Mouse (Mus musculus) liver (tissue): ENCODE data around the gene Wdr18.

Experiments
- DNase-seq: peaks from one replicate; pipeline ENCODE4 v3.0.0-alpha.2; 2020; ENCODE audit warnings: mixed read lengths

Wdr18 gene

DNA sequence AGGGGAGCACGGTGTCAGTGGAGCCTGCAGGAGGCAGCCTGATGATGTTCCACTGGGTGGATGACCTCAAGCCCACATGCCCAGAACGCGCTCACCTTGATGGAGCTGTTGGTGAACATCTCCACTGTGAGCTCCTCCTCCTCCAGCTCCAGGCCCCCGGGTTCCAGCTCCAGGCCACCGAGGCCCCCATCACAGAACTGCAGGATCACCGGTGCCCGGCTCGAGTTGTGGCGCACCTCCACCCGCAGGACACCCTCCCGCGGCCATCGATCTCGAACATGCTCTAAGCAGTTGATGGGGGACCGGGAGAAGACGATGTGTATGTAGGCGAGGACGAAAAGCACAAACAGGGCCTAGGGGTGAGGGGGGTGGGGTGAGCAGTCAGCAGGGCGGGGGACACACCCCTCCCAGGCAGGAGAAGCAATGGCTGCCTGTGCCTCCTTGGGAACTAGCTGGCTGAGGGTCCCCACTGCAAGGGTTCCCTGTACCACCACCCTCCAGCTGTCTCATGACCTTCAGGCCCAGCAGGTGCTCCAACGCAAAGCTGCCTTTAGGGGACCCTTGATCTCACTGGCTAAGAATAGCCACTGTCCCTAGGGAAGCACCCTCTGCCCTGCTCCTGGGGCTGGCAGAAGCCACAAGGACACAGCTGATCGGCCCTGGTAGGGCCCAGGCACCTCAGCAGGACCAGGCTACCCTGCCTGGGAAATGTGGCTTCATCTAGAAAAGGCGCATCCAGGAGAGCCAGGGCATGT is 19.6 kb downstream of the Wdr18 start:
- no peak for DNase-seq

- DNase-seq: no peak
These were observed 23.3 kb downstream of the Wdr18 start for GRCm38 (mm10) chr10:79983205-79983604.

- peak; percentile 84 for DNase-seq
These were observed 23.7 kb downstream of the Wdr18 start for GRCm38 (mm10) chr10:79983670-79984069.

DNA sequence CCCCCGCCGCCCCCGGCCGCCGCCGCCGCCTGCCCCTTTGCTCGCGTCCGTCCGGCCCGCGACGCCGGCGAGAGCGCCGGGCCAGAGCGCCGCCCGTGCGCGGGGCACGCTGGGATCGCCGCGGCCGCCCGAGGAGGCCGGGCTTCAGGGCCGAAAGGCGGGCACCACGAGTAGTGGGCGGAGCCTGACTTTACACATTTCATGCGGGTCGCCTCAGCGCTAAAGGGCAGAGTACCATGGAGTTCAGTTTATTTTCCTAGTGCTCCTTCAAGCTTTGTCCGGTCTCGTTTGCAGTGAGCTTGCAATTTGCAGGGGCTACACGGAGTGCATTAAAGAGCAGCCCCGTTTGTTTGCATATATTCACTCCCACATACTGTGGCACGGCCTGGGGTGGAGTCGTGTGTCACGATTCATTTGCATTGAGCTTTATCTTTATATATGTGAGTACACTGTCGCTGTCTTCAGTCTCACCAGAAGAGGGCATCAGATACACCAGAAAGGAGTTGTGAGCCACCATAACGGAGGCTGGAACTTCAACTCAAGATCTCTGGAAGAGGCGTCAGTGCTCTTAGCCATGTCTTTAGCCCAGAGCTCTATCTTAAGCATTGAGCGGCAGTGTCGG is 24.4 kb downstream of the Wdr18 start, which contains the start of gene Tmem259:
Gene Tmem259 (minus strand): TSS at position 136 of the 622 bp plus-strand sequence.
- DNase-seq: peak; percentile 92

DNA sequence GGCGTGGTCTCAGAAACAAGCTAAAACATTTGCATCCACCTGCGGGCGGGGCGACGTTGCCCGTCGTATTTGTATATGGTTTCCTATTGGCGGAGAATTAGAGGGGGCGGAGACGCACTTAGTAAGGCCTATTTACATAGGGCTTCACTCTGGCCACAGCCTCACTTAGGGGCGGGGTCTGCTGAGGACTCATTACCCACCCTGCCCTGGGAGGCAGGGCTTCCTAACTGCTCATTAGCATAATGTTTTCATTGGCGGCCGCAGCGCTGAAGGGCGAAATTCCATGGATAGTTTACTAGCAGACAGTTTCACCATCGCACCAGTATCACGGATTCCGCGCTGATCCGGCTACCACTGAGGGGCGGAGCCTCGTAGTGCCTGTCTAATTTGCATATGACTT is 24.9 kb downstream of the Wdr18 start:
- DNase-seq: peak; percentile 98

- DNase-seq: peak; percentile 88
These were observed 25.6 kb downstream of the Wdr18 start for GRCm38 (mm10) chr10:79985334-79986231.

GRCm38 (mm10) chr10:79986232-79986878 is 26.4 kb downstream of the Wdr18 start:
- DNase-seq: peak; percentile 81

DNA sequence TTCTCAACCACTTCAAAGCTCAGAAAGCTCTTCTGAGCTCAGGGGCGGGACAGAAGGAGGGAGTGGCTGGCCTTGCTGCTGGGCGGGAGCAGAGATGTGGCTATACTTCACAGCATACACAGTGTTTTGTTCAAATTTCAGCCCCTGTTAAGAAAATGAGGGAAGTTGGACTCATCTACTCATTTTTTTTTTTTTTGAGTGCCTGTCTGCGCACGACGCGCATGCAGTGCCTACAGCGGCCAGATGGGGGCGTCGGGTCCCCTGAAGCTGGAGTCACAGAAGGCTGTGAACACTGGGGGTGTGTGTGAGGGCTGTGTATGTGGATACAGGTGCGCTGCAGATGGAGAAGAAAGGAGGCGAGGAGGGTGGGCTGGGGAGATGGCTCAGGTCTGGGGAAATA is 27.0 kb downstream of the Wdr18 start:
- peak; percentile 85 for DNase-seq

GRCm38 (mm10) chr10:79987771-79988505 is 28.0 kb downstream of the Wdr18 start:
- DNase-seq: no peak

DNA sequence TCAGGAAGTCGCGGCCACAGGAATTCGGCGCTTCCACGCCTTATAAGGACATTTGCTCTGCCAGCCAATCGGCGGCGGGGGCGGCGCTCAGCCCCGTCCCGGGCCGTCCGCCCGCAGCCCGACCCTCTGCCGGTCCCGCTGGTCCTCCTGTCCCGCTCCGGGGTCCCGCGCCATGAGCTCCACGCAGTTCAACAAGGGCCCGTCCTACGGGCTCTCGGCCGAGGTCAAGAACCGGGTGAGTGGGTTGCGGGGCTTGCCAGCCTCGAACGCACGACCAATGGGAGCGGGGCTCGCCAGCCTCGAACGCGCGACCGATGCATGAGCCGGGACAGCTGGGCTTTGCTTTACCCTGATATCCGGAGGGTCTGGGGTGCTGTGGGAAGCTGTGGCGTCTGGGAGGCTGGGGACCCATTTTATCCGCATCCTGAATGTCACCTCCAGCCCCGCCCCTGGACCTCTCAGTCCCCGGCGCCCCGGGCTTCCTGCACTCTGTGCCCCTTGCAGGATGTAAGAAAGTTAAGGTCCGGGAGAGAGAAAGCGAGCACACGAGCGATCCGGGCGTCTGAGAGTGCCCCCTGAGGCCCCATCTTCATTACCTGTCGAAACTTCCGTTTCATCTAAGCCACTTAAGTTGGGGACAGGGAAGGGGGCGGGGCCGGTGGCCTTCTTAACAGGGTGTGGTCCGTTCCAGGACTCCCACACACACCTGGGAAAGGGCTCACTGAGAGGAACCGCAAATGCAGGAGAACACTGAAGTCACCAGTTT is 28.7 kb downstream of the Wdr18 start, which contains the start of gene Cnn2:
Gene Cnn2 (plus strand): TSS at position 79 of the 766 bp plus-strand sequence.
- DNase-seq: peak; percentile 71

DNA sequence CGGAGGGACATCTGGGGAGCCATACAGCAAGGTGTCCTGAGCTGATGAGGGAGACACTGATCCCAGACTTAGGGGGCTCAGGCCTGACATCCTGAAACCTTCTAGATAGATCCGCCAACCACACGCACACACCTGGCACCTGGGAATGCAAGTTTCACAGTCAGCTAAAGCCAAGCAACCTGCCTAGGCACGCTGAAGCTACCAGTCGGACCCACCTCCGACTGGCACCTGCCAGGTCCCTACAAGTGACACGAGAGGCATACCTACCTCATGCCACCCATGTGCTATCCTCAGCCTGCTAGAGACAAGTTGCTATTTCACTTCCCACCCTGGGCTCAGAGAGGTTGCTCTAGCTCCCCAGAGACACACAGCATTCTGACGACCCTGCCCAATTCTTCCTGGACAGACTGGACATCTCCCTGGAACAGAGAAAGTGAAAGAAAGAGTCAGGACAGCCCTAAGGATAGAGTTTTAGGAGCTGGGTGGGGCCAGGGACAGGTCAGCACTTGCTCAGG is 29.4 kb downstream of the Wdr18 start:
- DNase-seq: no peak

DNA sequence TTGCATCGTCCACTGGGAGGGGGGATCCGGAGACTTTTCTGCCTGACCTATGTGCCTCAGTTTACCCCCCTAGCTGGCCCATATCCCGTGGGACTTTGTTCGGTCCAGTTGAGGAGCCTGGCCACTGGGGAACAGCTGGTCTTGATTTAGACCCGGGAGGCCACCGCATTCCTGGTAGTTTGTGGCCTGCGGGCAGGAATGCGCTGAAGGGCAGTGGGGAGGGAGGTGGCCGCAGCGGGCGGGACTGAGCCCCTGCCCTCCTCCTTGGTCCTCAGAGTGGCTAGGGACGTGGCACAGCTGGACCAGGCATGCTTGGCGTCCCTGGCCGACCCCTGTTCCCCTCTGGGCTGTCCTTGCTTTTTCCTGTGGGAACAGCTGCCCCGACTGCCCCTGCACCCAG is 29.9 kb downstream of the Wdr18 start:
- no peak for DNase-seq

DNA sequence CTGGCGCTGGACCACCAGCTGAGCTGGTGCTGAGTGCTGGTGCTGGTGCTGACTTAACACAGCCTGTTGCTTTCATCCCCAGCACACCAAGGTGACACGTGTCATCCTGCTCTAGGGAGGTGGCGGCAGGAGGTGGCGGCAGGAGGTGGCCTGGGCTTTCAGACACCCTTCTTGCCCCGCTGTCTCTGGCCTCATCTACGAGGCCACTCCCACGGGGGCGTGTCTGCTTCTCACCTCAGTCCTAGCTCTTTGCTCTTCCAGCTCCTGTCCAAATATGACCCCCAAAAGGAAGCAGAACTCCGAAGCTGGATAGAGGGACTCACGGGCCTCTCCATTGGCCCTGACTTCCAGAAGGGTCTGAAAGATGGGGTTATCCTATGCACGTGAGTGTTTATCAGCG is 31.1 kb downstream of the Wdr18 start:
- no peak for DNase-seq

GRCm38 (mm10) chr10:79991548-79991947 is 31.6 kb downstream of the Wdr18 start:
- no peak for DNase-seq

DNA sequence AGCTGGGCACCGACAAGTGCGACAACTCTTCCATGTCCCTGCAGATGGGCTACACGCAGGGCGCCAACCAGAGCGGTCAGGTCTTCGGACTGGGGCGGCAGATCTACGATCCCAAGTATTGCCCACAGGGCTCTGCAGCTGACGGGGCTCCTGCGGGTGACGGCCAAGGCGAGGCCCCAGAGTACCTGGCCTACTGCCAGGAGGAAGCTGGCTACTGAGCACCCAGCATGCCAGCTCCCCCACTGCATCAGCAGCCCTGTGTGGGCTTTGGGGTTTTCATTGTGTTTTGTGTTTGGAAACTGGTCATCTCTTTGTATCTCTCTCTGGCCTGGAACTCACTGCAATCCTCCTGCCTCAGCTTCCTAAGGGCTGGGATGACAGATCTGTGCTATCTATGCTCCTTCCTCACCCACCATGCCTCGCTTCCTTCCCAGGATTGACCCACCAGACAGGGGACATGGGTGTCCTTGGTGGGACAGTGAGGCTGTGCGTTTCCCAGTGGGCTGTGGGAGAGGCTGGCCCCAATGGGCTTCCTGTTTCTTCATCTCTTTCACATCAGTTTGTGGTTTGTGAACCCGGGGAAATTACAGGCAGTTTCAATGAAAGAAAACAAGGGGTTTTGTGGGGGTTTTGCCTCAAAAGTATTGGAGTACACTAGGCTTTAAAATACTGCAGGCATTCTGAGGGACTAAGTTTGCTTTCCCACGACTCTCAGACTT is 34.6 kb downstream of the Wdr18 start:
- no peak for DNase-seq

GRCm38 (mm10) chr10:79995636-79996035 is 35.7 kb downstream of the Wdr18 start:
- no peak for DNase-seq

DNA sequence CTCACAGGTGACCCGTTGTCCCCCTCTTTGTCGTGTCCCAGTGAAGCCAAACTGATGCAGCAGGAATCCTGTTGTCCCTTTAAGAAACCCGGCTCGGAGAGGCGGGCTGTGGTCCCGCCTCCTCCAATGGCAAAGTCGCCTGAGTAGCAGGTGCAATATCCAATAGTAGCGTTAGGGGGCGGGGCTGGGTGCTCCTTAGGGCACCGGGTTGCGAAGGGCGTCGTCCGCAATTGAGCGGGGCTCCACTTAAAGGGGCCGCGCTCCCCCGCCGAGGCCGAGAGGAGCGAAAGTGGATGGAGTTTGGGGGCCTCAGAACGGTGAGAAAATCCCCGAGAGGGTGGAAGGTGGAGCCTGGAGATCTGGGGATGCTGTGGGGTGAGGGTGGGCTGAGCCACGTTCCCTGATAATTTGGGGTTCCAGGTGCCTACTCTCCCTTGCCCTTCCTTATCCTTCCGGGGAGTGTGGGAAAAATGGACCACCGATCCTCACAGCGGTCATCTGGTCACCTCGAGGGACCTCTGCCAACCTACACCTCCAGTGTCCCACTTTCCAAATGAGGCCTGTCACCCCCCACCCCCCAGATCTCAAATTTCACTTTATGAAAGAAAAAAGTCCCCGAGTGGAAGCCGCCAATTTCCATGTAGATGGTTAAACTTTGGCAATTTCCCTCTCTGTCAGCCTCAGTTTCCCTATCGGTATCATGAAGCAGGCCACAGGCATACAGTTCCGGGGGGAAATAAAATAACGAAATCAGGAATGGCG is 36.5 kb downstream of the Wdr18 start, which contains the start of gene Abca7:
Gene Abca7 (plus strand): TSS at position 223 of the 762 bp plus-strand sequence.
- DNase-seq: peak; percentile 98

- peak; percentile 91 for DNase-seq
These were observed 37.2 kb downstream of the Wdr18 start for GRCm38 (mm10) chr10:79997034-79997760.

- DNase-seq: peak; percentile 69
These were observed 37.9 kb downstream of the Wdr18 start for GRCm38 (mm10) chr10:79997819-79998218.
